Mouse (Mus musculus) embryo, embryonic 10 days (tissue): Measurements from ENCODE around the gene Pou6f2.
A peak's percentile ranks its signal among the peaks of the same experiment; 100 is the strongest.

Source experiments
- DNase-seq: peaks from one replicate; pipeline ENCODE4 v3.0.0-alpha.2; 2015; ENCODE audit warnings: low spot score

The Pou6f2 gene

DNA sequence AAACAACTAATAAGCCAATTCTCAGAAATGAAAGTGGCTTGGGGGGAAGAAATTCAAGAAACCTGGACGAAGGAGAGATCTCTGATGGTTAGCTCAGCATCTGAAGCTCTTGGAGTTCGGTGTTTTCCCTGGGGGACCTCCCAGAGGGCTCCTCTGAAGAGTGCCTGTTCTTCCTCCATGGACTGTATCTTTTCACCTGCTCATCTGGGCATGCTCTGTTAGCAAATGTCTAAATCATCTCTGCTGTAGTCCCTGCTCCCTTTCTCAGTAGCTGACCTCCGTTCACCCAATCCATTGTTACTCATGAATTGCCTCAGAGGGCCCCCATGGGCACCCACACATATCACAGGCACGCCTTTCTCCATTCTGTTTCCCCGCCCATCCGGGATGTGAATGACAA lies at the start of gene Pou6f2:
Gene Pou6f2, minus strand, starts transcription at position 101 of the 400 bp plus-strand sequence.
- no peak for DNase-seq

DNA sequence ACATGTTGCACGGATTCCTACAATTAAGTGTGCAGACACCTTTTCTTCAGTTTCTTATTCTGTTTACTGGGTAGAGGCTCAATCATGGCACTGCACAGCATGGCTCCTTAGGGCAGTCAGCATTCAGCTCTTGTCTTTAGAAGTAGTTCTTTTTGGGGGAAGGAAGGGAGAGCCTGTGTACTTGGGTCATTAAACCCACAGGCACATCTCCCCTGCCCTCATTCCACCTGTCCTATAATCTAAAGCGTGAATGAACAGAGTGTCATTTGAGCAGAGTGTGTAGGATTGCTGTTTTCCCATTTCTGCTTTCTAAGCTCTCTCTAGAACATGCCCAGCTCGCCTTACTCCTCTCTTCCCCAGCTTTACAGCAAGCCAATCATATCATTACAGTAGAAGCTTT lies 42.4 kb upstream of the Pou6f2 start:
- no peak for DNase-seq

DNA sequence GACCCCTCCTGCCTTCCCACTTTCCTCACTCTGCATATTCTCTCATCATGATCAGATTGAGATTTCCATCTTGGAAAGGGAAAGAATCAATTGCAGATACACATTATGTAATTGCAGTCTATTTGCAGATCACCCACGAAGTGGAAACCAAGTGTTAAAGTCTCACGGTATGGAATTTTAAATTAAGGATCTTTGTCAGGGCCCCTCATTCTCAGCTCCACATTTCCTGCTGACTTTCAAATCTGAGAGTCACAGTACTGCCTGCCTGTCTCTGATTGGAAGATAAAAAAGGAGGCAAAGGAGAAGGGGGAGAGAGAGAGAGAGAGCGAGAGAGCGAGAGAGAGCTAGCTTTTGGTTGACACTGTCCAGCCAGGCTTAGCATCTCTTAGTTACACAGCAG lies 9.8 kb downstream of the Pou6f2 start:
- DNase-seq, result no peak

DNA sequence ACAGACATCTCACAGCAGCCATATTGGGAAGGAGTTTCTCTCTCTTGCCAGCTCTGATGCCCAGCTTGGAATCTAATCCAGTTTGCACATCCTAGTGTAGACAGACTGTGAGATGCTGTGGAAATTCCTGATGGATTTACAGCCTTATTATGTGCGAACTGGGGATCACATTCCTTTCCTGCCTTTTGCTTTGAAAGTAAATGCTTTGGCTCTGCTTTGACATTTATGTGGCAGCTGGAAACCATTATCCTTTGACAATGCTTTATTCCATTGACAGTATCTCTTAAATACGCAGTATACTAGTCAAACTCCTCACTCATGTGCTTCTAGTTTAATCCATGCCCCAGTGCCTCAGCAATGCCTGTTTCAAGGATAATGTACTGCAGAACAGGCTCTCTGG lies 34.1 kb downstream of the Pou6f2 start:
- DNase-seq, result peak; percentile 53

DNA sequence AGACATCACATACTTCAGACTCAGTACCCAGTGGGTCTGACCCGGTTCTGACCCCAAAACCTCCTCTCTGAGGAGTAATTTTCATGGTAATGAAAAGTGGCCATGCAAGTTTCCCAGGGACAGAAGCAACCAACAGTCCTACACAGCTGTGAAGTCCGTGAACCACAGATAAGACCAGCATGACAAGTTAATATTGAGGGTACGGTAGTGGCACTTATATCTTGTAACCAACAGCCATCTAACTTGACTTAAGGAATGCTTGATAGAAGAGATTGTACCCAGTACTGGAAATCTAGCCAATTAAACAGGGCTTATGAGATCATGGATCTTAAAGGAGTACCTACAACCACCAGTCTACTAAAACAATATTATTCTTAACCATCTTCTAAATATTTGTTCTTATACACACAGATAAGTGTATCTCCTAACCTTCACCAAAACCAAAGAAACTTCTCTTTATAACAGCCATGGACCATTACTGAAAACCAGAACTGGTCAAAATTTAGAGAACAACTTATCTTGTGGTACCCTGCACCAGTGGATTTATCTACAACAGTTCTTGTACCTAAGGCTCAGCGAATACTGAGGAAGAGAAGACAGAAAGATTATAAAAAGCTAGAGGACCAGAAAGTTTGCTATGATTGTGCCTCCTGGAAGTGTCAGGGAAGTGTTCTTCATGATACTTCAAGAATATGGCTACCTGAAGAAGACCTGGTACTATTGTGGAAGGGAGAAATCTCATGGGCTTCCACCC lies 52.7 kb downstream of the Pou6f2 start:
- DNase-seq, result no peak

DNA sequence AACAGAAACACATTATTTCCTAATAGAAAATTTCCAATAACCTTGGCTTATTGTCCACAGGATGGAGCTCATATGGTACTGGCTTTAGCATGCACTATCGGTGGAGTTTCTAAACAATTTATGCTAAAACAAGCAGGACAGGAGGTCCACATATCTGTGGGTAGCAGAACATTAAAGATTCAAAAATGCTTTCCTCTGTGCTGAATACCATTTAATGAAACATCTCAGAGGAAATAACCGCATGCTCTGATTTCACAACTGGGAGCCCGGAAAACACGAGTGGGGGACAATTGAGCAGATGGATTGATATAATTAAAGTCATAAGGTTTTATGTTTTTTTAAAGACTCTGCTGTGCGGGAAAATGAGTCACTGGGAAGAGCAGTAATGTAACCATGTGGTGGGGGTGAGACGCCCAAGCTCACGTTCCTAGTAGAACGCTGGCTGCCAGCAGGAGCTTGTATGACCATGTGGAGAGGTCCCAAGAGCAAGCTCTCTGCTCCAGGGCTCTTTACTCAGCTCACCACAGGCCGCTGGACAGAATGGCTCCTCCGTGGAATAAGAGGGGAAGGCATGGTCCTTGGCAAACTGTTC lies 58.5 kb downstream of the Pou6f2 start:
- no peak for DNase-seq

DNA sequence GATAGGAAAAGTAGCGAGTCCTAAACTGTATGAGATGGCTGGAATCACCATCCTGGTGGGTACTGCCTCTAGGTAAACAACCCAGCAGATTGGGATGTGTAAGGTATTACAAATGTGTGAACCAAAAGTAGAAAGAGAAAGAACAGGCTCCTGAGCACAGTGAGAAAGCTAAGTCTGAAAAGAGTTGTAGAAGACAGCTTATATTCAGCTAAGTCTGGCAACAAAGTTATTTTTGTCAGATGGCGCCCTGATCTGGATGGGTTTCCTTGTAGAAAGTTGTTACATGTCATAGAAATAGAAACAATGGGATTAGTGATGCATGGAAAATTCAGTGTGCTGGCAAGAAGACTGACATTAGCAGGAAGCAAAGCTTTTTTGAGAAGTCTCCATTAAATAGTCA lies 59.5 kb downstream of the Pou6f2 start:
- DNase-seq, result no peak

DNA sequence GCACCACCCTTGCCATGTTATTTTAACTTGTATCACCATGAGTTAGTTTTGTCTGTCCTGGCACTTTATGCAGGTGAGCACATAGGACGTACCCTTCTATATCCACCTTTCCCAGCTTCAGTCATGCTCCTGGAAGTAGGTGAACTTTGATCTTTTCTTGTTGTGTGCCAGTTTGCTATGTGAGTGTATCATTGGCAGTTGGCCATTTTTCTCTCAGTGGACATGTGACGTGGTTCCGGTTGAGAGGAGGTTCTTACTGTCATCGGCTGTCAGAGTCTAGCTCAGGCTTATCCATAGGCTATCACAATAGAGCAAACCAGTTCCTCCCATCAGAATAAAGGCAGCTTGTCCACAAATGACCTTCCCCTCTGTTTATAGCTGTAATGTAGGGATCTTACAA lies 63.5 kb downstream of the Pou6f2 start:
- DNase-seq, result no peak

DNA sequence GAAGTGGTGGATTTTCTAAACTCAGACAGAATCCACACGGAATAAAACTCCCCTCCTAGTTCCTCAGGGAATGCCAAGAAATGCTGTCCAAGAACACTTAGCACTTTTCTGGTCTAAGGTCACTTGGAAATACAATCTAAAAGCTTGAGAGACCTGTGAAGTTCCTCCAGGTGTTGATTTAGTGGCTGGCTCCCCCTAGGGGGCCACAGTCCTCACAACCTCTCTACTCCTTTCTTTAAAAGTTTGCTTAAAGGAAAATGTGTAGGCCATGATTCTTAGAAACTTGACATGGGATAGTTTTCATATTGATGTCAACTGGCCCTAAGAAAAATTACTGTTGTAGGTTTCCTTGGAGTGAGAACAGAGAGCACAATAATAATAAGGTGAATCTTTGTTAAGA lies 64.9 kb downstream of the Pou6f2 start:
- DNase-seq, result no peak

DNA sequence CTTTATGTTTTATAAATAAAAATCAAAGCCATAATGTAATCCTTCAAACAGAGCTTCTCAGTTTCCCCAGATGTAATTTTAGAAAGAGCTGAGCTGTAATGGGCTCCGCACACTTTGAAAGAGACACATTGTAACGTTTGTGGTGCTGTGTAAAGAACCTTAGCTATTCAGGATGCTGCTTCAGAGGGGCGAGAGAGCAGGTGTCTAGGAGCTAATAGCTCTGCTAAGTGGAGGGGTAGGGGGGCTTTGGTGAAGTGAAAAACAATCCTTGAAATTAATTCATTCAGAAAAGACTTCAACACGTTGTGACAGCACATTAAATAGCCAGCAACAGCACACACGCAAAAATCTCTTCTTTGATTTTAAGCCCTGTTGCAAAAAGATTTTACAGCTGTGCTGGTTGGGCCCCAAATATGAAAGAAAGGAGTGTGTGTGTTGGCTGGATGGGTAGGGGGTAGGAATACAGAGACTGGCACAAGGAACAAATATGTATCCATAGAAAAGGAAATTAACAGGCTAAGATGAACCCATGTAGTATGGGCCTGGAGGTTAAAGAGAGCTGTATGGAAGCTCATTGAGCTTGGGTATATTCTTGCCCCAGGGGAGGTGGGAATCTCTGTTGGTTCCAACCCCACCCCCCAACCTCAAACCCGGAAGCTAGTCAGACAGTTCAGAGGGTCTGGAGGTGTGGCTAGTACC lies 73.4 kb downstream of the Pou6f2 start:
- no peak for DNase-seq

DNA sequence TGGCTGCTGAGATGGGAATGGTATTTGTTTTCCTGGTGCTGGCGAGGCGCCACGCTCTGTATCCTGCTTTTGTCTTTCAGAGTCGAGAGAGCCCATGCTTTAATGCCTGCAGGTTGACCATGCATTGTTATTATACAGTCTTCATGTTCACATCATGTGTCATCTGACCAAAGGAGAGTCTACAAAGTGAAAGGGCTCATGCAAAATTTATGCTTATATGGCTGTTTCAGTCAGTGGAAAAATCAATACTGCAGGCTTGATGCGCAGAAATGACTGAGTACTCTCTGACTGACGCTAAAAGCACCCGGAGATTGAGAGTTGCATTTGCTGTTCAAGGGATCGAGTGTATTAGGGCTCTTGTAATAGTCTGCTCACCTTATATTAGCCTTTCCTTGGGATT lies 74.1 kb downstream of the Pou6f2 start:
- DNase-seq, result no peak

DNA sequence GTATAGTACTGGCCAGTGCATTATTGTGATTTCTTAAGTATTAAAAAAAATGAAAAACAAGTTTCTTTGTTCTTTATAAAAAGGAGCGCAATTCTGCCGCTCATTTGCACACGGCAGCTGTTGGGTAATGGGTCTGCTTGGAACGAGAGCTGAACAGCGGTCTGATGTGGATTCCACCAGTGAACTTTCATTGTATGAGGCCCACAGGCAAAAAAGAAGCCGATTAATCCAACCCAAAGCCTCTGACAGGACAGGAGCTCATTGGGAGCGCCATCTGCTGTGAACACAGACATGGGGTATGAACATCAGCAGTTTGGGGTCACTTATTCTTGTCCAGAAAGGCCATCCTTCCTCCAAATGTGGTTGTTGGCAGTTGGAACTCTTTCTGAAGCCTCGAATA lies 84.9 kb downstream of the Pou6f2 start:
- no peak for DNase-seq

DNA sequence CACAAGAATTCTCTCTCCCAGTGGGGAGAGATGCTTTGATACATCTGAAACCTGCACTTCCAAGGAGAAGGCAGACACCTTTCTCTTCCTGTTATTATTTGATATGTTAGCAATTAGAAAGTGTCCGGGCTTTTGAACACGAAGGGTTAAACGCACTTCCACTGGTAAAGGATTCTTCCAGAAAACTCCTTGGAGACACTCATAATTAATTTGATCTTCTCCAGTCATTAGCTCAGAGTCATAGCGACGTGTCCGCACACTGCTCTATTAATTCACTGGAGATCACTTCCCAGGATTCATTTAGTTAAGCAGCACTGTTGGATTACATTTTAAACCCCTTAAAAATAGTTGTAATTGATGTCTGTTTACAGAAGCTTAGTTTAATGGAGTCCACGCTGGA lies 88.5 kb downstream of the Pou6f2 start:
- no peak for DNase-seq

DNA sequence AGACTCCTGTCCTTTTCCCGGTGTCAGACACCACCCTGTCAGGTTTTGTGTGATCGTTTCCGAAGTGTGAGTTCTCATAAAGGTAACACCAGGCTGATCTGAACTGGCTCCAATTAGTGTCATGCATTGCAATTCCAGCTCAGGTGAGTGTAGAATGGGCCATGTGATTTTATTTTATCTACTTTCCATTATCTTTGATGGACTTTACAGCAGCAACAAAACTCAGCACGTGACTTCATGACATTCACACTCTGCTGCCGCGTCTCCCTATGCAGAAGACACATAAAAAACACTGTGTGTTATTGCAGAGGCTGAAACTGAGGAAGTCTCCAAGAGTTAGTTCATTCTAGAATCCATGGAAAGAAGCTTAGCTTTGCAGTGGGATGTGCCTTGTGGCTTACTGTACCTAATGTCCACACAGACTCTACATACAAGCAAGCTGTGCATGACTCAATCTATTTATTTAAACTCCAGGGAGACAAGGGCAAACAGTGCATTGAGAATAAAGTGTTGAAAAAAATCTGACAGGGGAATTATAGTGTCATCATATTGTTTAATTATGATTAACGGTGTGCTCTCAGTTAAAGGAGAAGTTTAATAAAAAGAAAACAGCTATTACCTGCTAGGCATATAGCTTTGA lies 90.9 kb downstream of the Pou6f2 start:
- no peak for DNase-seq

DNA sequence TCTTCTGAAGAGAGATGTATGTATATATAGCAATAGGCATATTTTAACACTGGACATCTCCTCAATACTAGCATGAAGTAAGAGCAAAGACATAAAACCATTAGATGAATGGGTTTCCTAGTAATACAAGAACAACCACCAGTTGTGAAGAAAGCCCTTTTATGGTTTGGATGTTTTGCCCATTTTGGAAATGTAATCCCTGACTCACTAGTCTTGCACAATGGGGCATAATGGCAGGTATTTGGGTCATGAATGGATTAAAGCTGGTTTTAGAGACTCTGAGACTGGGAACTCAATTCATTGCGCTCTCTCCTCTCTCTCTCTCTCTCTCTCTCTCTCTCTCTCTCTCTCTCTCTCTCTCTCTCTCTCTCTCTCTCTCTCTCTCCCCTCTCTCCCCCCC lies 97.5 kb downstream of the Pou6f2 start:
- DNase-seq, result no peak

DNA sequence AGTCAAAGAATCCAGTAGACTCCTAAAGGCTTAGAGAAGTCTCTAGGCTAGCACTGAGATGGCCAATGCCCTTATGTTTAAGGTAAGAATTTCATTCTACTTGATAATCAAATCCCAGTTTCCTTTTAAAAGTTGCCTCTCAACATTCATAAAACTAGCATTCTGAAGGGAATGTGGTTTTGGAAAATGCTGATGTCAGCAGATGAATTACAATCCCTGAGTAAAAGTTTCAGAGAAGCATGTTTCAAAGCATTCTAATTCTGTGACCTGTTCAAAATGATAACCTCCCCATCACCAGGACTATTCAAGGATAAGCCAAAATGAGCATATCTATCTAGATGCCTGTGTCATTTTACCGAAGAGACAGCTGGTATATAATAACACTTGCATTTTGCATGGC lies 104.0 kb downstream of the Pou6f2 start:
- DNase-seq, result no peak

DNA sequence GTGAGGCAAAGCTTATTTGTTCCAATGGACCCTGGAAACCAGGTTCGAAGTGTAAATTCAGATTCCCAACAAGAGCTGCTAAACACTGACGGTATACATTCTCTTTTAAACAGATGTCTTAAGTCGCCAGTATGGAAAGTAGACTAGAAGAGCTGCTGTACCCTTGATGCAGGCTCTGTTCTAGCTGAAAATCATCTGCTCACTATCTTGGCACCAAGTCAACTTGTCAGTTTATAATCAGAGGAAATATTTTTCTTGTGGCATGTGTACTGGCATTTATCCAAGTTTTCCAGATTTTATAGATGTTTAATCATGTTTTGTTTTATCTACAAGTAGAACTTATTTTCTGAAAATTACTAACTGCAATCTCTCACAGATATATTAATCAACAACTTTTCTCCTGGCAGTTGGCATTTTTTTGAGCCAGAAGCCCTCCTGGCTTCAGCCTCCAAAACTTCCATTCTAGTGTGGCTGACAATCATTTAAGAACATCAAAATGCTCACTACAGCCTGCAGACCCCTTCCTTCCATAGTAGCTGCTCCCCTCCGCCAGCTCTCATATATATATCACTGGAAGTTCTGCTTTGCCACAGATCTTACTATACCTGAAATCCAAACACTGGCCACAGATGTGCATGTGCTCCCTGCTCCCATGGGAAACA lies 107.1 kb downstream of the Pou6f2 start:
- DNase-seq, result no peak

DNA sequence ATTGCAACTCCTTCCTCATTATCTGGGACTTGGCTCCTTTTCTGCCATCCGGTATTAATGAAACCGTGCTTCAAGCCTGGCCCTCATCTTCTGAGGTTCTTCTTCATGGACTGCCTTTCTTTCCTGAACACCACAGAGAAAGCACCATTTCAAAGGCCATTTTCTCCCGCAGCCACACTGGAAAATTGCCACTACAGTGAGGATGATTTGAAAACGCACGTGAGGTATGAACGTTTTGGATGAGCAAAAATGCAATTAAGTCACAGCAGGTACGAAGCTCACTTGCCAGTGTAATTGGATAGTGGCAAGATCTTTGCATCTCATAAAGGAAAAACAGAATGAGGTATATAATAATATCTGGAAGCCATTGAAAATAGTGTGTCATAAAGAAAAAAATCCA lies 110.0 kb downstream of the Pou6f2 start:
- DNase-seq, result no peak

DNA sequence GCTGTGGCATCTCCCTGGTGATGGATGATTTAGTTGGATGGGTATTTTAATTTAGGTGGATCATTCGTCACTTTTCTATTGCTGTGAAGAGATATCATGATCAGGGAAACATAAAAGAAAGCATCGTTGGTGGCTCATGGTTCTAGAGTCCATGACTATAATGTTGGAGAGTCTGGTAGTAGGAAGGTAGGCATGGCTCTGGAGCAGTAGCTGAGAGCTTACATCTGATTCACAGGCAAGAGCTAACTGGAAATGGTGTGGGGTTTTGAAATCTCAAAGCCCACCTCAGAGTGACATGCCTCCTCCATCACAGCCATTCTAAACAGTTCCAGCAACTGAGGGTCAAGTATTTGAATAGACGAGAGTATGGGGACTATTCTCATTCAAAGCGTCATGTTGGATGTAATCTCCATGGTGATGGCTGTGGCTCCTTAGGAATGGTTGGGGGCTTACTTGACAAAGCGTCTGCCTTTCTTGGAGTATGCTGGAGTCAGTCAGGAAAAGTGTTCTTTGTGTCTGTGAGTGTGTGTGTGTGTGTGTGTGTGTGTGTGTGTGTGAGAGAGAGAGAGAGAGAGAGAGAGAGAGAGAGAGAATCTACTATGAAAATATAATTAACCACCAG lies 115.0 kb downstream of the Pou6f2 start:
- peak; percentile 75 for DNase-seq

DNA sequence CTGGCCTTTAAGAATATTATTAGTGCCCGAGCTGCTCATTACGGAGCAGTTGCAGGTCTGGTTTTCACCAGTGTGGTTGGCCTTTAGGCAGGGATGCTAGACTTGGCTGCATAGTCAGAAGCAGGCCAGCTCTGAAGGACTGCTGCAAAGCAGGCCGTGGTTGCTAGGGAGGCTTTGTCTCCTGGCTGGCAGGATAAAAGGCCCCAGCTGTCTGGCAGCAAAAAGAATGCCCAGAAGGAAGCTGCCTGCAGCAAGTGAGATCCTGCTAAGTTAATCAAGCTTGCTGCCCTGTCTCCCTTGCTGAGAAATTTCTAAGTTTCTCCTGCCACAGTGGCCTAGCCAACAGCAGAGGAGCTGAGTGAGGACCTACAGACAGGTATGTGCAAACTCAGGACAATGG lies 116.4 kb downstream of the Pou6f2 start:
- peak; percentile 75 for DNase-seq

DNA sequence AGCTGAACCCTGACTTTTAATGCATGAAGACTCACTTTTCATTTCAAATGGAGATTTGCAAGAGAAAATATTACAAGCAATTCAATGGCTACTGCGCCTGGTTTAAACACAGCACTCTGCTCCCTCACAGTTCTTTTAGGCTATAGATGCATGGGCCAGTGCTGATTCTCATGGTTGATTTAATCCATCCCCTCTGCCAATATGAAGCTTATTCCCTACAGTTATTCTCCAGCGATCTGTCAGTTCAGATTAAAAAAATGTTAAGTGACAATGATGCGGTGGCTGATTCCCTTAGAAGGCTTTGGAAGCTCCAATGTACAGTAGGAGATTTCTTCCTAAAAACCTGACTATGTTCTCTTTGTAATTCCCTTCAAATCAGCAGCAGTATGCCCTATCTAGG lies 144.4 kb downstream of the Pou6f2 start:
- DNase-seq, result no peak
